Mouse (Mus musculus) testis, postnatal 10 days (tissue): Measurements from ENCODE around the gene Sult2a2.
"Not testable (repeated sequence)": the region's sequence is repeated elsewhere in the genome, so short reads cannot be mapped to it uniquely, and the experiment has no call there.

Experiments used
- DNase-seq: peaks from one replicate; pipeline ENCODE4 v3.0.0; 2021; ENCODE audit warnings: low spot score

The Sult2a2 gene

GRCm38 (mm10) chr7:13733205-13733604, at the start of gene Sult2a2:
TSS of gene Sult2a2 (plus strand) at chr7:13733505.
- not testable (repeated sequence) for DNase-seq

- DNase-seq = no peak
These were observed 80.6 kb downstream of the Sult2a2 start for GRCm38 (mm10) chr7:13813913-13814312.
